Mouse (Mus musculus) urinary bladder, postnatal 14 days (tissue): ENCODE data around the gene Ltbp1.
A peak's percentile ranks its signal among the peaks of the same experiment; 100 is the strongest.

ENCODE experiments used
- DNase-seq: peaks from one replicate; pipeline ENCODE4 v3.0.0; 2021; ENCODE audit warnings: low spot score

Ltbp1 gene

GRCm38 (mm10) chr17:75177920-75178867 is 172.8 kb downstream of the Ltbp1 start:
- peak; percentile 22 for DNase-seq

DNA sequence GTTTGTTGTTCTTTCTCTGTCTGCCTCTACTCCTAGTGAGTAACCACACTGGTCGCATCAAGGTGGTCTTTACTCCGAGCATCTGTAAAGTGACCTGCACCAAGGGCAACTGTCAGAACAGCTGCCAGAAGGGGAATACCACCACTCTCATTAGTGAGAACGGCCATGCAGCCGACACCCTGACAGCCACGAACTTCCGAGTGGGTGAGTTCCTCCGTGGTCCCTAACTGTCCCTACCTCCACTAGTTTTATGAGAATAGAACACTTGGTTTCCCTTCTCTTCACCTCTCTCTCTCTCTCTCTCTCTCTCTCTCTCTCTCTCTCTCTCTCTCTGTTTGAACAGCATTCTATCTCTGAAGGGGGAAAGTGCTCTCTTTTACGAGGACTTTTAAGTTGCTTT is 173.6 kb downstream of the Ltbp1 start:
- no peak for DNase-seq

- no peak for DNase-seq
Observed at GRCm38 (mm10) chr17:75180301-75180700, 174.9 kb downstream of the Ltbp1 start.

DNA sequence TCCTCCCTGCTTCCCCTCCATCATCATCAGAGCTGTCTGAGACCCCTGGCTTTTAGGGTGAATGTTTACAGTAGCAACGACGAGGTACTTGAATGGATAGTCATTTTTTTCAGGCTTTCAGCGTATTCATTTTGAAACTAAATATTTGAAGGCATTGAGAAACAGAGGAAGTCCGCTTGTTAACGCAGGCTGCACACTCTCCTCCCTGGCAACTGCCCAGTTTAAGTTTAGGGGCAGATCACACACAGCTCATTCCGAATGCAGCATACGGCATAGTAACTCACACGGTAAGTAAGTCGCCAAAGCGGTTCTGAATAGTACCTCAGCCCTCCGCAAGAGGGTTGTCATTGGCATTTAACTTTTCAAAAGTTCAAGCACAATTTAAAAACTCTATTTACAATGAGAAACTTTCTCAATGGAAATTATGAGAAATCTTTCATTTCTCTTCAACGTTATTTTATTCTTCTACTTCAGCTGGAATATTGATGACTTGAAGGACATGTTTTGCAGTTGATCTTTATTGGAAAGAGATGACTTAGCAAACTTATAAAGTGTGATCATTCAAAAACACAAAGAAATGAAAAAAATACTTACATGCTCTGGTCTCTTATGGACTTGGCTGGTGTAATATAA is 175.7 kb downstream of the Ltbp1 start:
- DNase-seq = no peak

GRCm38 (mm10) chr17:75182319-75183001 is 177.1 kb downstream of the Ltbp1 start:
- no peak for DNase-seq

- DNase-seq = no peak
Observed at GRCm38 (mm10) chr17:75186732-75187509, 181.6 kb downstream of the Ltbp1 start.

DNA sequence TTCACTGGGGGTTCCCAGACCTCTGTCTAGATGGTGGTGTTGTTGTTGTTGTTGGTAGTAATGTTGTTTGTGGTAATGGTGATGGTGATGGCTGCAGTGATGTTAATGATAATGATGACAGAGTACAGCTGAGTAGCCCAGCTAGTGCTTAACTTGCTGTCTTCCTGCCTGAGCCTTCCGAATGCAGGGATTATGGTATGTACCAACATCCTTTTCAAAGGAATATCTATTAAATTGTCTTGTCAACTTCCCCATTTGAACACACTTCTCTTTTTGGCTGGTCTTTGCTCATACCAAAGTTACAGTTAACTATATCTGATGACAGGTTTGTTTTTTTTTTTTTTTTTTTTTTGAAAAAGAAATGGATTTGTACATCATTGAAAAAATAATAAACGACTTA is 191.6 kb downstream of the Ltbp1 start:
- no peak for DNase-seq

GRCm38 (mm10) chr17:75198767-75199166 is 193.4 kb downstream of the Ltbp1 start:
- DNase-seq = no peak

DNA sequence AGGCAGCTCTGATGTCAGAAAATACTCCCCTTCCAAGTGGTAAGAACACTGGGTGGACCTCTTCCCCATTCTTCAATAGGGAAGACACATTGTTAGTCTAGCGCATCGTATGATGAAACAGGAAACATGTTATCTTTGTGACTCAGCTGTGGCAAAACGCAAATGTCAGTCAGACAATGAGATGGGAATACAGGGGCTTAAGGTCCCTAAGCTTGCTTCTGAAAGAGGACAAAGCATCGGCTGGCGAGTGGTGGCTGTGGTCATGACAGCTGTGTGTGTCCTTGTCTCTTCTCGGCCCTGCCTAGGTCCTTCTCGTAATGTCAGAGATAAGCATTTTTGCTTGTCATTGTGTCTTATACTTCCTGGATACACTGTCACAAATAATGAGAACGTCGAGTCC is 194.3 kb downstream of the Ltbp1 start:
- DNase-seq = no peak

DNA sequence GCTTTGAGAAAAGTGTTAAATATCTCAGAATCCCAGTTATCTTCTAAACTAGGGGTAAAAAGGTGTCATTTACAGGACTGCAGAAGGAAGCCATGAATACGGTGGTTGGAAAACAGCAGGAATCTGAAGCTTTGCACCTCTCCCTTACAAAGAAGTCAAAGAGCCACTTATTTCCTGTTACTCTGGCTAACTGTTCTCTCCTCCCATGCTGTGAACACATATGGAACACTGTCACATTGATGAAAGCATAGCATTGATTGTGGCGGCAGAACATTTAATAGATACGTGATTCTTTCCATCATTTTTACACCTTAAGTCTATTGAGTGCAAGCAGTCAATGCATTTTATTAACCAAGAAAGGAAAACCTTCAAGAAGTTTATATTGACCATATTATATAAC is 196.9 kb downstream of the Ltbp1 start:
- no peak for DNase-seq

- no peak for DNase-seq
Observed at GRCm38 (mm10) chr17:75204065-75204464, 198.7 kb downstream of the Ltbp1 start.

DNA sequence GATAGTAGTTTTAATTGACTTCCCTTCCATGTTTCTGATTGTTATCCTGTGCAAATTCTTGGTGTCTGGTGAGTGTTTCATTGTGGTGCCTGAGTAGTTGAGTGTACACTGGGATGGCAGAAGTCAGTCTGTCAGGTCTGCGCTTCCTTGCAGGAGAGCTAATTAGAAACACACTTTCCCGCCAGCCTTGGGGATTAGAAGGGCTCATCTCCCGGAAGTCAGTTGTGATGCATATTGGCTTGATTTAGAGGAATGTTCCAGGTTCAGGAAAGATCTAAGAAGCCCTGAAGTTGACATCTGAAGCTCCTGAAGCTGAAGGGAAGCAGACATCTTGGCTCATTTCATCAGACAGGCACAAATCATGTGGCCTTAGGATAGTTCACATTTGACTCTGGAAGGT is 200.9 kb downstream of the Ltbp1 start:
- no peak for DNase-seq

GRCm38 (mm10) chr17:75208164-75208698 is 202.9 kb downstream of the Ltbp1 start:
- DNase-seq = no peak

DNA sequence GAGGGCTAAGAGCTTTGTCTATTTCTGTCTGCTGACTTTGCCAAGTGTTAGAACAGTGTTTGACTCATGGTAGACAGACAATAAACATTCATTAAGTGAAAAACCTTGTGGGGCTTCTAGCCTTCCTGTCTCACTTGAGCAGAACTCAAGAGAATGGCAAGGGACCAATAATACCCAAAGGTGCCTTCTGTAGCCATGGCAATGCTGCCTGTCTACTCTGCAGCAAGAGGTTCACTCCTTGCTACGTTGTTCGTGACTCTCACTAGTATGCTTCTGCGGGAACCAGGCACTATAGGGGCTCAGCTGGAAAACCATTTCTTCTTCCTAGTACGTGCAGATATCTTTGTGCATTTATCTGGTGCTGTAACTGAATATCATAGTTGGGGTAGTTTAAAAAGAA is 205.2 kb downstream of the Ltbp1 start:
- no peak for DNase-seq

DNA sequence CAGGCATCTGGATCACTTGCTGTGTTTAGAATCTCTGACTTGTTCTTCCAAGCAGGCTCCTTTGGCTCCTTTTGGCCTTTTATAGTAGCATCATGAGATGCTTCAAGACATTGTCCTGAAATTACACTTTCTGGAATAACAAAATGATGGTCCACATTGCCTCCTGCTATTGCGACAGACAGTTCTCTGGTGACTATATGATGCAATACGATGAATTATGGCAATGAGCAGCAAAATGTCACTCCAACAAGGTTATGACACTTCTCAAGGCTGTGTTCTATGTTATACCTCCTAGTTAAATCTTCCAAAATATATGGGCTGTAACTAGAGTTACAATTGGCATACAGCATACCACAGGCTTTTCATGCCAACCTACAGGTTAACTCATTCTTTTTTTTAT is 211.0 kb downstream of the Ltbp1 start:
- no peak for DNase-seq

- no peak for DNase-seq
Observed at GRCm38 (mm10) chr17:75218700-75219099, 213.3 kb downstream of the Ltbp1 start.

GRCm38 (mm10) chr17:75228321-75228720 is 223.0 kb downstream of the Ltbp1 start:
- DNase-seq = peak; percentile 71

- DNase-seq = no peak
Observed at GRCm38 (mm10) chr17:75233206-75233605, 227.8 kb downstream of the Ltbp1 start.

DNA sequence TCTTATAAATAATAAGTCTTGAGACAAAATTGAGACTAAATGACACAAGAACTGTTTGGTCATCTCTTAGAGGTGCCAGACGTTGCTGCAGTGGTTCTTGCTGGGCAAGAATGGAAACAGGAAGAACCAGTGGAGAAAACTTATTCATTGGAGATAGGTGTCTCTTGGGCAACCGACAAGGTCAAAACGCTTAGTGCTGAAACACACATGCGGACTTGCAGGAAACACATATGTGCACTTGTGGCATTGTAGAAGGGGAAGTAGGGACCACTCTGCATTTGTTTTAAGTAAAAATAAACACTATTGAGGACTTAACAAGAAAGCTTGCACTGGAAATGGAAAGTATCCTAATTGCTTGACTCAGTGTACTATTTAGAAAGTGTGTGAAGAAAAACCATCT is 228.6 kb downstream of the Ltbp1 start:
- DNase-seq = no peak

- no peak for DNase-seq
Observed at GRCm38 (mm10) chr17:75235781-75236180, 230.4 kb downstream of the Ltbp1 start.

GRCm38 (mm10) chr17:75236543-75236942 is 231.2 kb downstream of the Ltbp1 start:
- DNase-seq = no peak

DNA sequence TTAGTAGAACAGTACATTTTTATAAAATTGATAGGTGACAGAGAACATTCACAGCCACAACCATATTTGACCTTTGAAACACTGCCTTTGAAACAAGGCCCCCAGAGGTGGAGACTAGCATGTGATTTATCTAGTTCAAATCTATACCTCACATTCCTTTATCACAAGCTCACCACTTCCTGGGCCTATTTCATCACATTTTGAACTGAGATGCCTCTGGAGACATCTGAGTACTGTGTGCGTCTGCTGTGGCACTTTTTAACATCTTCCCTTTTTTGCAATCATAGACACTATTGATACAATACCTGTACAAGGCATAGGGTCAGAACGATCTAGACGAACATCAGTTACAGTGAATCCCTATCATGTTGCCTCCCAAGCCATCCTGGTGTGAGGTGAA is 232.1 kb downstream of the Ltbp1 start:
- DNase-seq = no peak
